Mouse (Mus musculus) E14TG2a.4 (cell line): ENCODE measurements around the gene Jak2.

Source experiments
- CTCF ChIP-seq: conservative IDR thresholded peaks from 2 replicates; pipeline ENCODE4 v1.5.1; 2014; ENCODE audit warnings: low read length
- NANOG ChIP-seq: IDR thresholded peaks from 2 replicates; pipeline ENCODE4 v1.6.1; 2014; ENCODE audit warnings: borderline replicate concordance, low read length, mixed read lengths

- TF ChIP-seq CTCF (no peak), NANOG (no peak)
Measured at GRCm38 (mm10) chr19:29342281-29342680, 90.7 kb downstream of the Jak2 start.
